Mouse (Mus musculus): ENCODE measurements at regions not wholly inside any gene's neighbourhood (a gene's known extent, or its start where the extent isn't known, plus 50 kb on each side); places are given as distances from the start of the nearest gene placed in this dataset.

DNA sequence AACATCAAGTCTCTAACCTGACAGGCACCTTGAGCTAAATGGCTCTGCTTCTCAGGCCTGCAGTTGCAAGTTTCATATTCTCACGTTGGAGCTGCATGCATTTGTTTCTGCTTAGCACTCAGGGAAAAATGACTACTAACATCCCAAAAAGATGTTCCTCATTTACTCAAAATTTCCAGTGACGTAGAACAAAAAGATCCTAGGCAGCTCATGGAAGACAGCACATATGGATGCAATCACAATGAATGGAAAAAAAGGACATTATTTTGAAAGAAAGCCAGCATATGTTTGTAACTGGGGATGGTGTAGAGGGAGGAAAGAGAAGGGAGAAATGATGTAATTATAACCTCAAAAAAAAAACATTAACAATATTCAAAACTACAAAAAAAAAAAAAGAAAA, 751.2 kb upstream of the Fbxo33 start:
- no peak overlapping the region for H3K4me2 ChIP-seq (ENCODE audit: low read depth, severe bottlenecking)
- no peaks in the 10 kb centered on the region for H3K36me3 ChIP-seq (ENCODE audit: control insufficient read depth, insufficient read depth, low read length)
- H3K9me3 ChIP-seq (ENCODE audit: control insufficient read depth, low read length), result no peaks in the 10 kb centered on the region
- H3K27ac ChIP-seq (replicated peaks; ENCODE audit: low read depth, low read length), result no peak overlapping the region
- 25% methylated on average over 2 of the region's 2 CpGs for WGBS
- ATAC-seq (ENCODE audit: insufficient number of reproducible peaks, low FRiP score, low TSS enrichment, low read depth) (no peak), DNase-seq (ENCODE audit: low spot score) (no peak)
- H3K4me3 ChIP-seq (ENCODE audit: low read depth, low read length), result no peak overlapping the region
- H3K27me3 ChIP-seq (ENCODE audit: control insufficient read depth, insufficient read depth, low read length), result no peaks in the 10 kb centered on the region
- H3K9ac ChIP-seq (ENCODE audit: low read length), result no peak overlapping the region
- H3K4me1 ChIP-seq (ENCODE audit: control insufficient read depth, insufficient read depth, low read length), result no peaks in the 10 kb centered on the region

DNA sequence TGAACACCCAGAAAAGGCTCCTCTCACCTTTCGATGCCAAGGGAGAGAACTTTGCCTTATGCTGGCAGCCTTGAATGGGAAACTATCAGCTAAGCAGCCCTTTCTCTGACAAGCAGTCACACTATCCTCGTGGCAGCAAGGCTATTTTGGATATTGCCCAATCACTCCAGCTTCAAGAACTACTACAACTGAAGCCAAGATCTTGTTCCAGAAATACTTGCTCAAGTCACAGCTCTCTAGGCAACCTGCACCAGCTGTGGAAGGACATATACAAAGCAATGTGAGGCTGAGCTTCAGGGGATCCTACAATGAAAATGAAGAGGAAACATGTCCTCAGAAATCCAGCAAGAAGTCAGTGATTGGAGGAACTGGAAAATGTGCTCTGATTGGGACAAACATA, 750.4 kb upstream of the Fbxo33 start:
- H3K27ac ChIP-seq (replicated peaks; ENCODE audit: low read depth, low read length), result no peak overlapping the region

DNA sequence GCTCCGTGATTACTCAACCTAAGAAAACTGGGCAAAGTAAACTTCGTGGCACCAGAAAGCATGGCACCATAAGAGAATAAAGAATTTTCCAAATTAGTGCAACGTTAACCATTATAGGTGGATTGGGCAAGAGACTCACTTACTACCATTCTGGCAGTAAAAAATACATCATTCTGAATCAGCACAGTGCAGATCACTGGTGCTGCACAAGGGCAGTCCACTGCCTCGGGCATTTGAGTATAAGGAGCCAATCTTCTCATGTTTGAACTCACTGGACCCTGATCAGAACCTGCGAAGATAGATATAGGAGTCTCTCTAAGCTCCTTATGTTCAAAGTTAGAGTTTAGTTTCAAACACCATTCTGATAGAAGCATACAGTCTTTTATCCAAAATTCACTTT, 747.7 kb upstream of the Fbxo33 start:
- 83% methylated on average over 5 of the region's 5 CpGs for WGBS
- Histone ChIP-seq H3K9ac (ENCODE audit: low read length) (no peak overlapping the region), H3K4me3 (ENCODE audit: low read depth, low read length) (no peak overlapping the region), H3K4me1 (ENCODE audit: control insufficient read depth, insufficient read depth, low read length) (no peaks in the 10 kb centered on the region), H3K4me2 (ENCODE audit: low read depth, severe bottlenecking) (no peak overlapping the region), H3K27me3 (ENCODE audit: control insufficient read depth, insufficient read depth, low read length) (no peaks in the 10 kb centered on the region), H3K9me3 (ENCODE audit: control insufficient read depth, low read length) (no peaks in the 10 kb centered on the region), H3K36me3 (ENCODE audit: control insufficient read depth, insufficient read depth, low read length) (no peaks in the 10 kb centered on the region), H3K27ac (replicated peaks; ENCODE audit: low read depth, low read length) (no peak overlapping the region)
- DNase-seq (ENCODE audit: low spot score) (no peak), ATAC-seq (ENCODE audit: insufficient number of reproducible peaks, low FRiP score, low TSS enrichment, low read depth) (no peak)

More for the DNA sequence above, 750.4 kb upstream of the Fbxo33 start:
- no peak overlapping the region for H3K4me3 ChIP-seq (ENCODE audit: low read depth, low read length)
- 78% methylated on average over 2 of the region's 2 CpGs for WGBS
- no peak overlapping the region for H3K9ac ChIP-seq (ENCODE audit: low read length)
- no peaks in the 10 kb centered on the region for H3K27me3 ChIP-seq (ENCODE audit: control insufficient read depth, insufficient read depth, low read length)
- no peak overlapping the region for H3K4me2 ChIP-seq (ENCODE audit: low read depth, severe bottlenecking)
- no peaks in the 10 kb centered on the region for H3K9me3 ChIP-seq (ENCODE audit: control insufficient read depth, low read length)
- ATAC-seq (ENCODE audit: insufficient number of reproducible peaks, low FRiP score, low TSS enrichment, low read depth), result no peak
- DNase-seq (ENCODE audit: low spot score), result no peak
- H3K36me3 ChIP-seq (ENCODE audit: control insufficient read depth, insufficient read depth, low read length), result no peaks in the 10 kb centered on the region
- no peaks in the 10 kb centered on the region for H3K4me1 ChIP-seq (ENCODE audit: control insufficient read depth, insufficient read depth, low read length)

DNA sequence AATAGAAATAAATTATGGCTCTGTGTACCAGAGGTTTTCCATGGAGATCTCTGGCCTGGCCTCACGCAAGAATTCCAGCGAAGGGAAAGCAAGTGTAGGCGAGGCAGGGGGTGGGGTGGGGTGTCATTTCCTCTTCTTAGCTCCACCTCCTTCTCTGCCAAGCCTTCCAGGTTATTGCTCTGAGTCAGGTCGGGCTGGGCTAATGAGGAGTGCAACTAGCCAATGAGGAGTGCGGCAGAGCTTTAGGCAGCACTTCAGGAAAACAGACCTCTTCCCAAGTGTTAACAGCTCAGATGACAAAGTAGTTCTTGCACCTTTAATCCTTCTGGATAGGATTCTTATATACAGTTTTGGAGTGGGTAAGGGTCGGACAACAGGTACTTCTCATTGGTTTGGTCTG, 741.6 kb upstream of the Fbxo33 start:
- 39% methylated on average over 6 of the region's 6 CpGs for WGBS
- no peak overlapping the region for H3K9ac ChIP-seq (ENCODE audit: low read length)
- H3K4me2 ChIP-seq (ENCODE audit: low read depth, severe bottlenecking), result no peak overlapping the region
- H3K36me3 ChIP-seq (ENCODE audit: control insufficient read depth, insufficient read depth, low read length), result no peaks in the 10 kb centered on the region
- no peaks in the 10 kb centered on the region for H3K4me1 ChIP-seq (ENCODE audit: control insufficient read depth, insufficient read depth, low read length)
- DNase-seq (ENCODE audit: low spot score) (peak; percentile 27), ATAC-seq (ENCODE audit: insufficient number of reproducible peaks, low FRiP score, low TSS enrichment, low read depth) (peak; percentile 79; the same call in 1 of the 2 replicates)
- no peak overlapping the region for H3K4me3 ChIP-seq (ENCODE audit: low read depth, low read length)
- no peaks in the 10 kb centered on the region for H3K27me3 ChIP-seq (ENCODE audit: control insufficient read depth, insufficient read depth, low read length)
- H3K27ac ChIP-seq (replicated peaks; ENCODE audit: low read depth, low read length), result no peak overlapping the region
- H3K9me3 ChIP-seq (ENCODE audit: control insufficient read depth, low read length), result no peaks in the 10 kb centered on the region

DNA sequence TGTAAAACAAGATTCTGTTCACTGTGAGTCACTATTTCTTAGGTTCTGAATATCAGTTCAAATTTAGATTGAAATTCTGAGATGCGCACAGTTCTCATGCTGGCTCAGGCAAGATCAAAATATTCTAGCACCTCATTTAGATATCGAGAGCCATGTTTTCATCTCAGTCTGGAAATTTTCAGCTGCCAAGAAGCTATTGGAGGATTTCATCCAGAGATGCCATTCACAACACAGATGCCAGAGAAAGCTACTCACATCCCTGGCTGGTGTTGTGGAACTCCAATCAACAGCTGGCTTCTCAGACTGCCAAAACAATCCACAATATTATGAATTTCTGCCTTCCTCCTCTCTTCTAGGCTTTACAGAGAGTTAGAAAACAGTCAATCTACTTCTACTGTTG, 712.9 kb upstream of the Fbxo33 start:
- H3K4me1 ChIP-seq (ENCODE audit: control insufficient read depth, insufficient read depth, low read length), result no peaks in the 10 kb centered on the region
- no peak overlapping the region for H3K9ac ChIP-seq (ENCODE audit: low read length)
- ATAC-seq (ENCODE audit: insufficient number of reproducible peaks, low FRiP score, low TSS enrichment, low read depth) (no peak), DNase-seq (ENCODE audit: low spot score) (no peak)
- H3K9me3 ChIP-seq (ENCODE audit: control insufficient read depth, low read length), result no peaks in the 10 kb centered on the region
- H3K27me3 ChIP-seq (ENCODE audit: control insufficient read depth, insufficient read depth, low read length), result no peaks in the 10 kb centered on the region
- H3K4me3 ChIP-seq (ENCODE audit: low read depth, low read length), result no peak overlapping the region
- WGBS, result 94% methylated on average over 2 of the region's 2 CpGs
- H3K4me2 ChIP-seq (ENCODE audit: low read depth, severe bottlenecking), result no peak overlapping the region
- H3K27ac ChIP-seq (replicated peaks; ENCODE audit: low read depth, low read length), result no peak overlapping the region
- no peaks in the 10 kb centered on the region for H3K36me3 ChIP-seq (ENCODE audit: control insufficient read depth, insufficient read depth, low read length)

DNA sequence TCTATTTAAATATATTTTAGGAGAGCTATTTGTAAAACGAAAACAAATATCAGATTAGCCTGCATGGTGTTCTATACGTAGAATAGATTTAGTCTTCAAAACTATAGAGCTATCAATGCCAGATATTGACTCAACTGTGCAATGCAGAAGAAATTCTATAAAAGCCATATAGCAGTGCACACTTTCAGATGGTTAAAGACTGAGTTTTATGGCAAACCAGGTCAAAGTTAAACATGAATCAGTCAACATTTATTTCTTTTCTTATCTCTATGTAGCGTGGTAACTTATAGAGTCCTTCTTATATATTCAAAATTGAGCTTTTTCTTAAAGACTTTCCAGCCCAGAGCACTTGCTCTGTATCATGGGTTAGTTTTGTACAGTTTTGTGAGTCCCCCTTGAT, 705.5 kb upstream of the Fbxo33 start:
- Histone ChIP-seq H3K9ac (ENCODE audit: low read length) (no peak overlapping the region), H3K4me1 (ENCODE audit: control insufficient read depth, insufficient read depth, low read length) (no peaks in the 10 kb centered on the region), H3K4me2 (ENCODE audit: low read depth, severe bottlenecking) (no peak overlapping the region), H3K36me3 (ENCODE audit: control insufficient read depth, insufficient read depth, low read length) (no peaks in the 10 kb centered on the region), H3K27ac (replicated peaks; ENCODE audit: low read depth, low read length) (no peak overlapping the region), H3K27me3 (ENCODE audit: control insufficient read depth, insufficient read depth, low read length) (no peaks in the 10 kb centered on the region), H3K4me3 (ENCODE audit: low read depth, low read length) (no peak overlapping the region), H3K9me3 (ENCODE audit: control insufficient read depth, low read length) (no peaks in the 10 kb centered on the region)
- ATAC-seq (ENCODE audit: insufficient number of reproducible peaks, low FRiP score, low TSS enrichment, low read depth) (no peak), DNase-seq (ENCODE audit: low spot score) (no peak)
- WGBS, result 89% methylated on average over 3 of the region's 3 CpGs

DNA sequence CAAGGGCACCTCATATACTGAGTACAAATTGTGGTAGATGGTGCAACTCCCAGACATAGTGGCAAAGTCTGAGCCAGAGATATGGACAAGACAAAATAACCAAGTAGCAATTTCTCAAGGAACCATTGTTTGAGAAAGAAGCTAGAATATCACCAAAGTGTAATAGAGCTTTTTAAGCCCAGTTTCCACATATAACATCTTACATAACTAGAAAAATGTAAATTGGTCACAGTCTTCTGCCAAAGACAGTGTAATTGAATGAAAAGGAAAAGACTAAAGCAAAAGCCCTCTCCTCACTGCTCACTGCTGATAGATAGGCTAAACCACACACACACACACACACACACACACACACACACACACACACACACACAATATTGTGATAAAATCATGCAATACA, 679.4 kb upstream of the Fbxo33 start:
- Histone ChIP-seq H3K36me3 (ENCODE audit: control insufficient read depth, insufficient read depth, low read length) (no peaks in the 10 kb centered on the region), H3K9me3 (ENCODE audit: control insufficient read depth, low read length) (no peaks in the 10 kb centered on the region), H3K9ac (ENCODE audit: low read length) (no peak overlapping the region), H3K4me1 (ENCODE audit: control insufficient read depth, insufficient read depth, low read length) (no peaks in the 10 kb centered on the region), H3K4me3 (ENCODE audit: low read depth, low read length) (no peak overlapping the region), H3K4me2 (ENCODE audit: low read depth, severe bottlenecking) (no peak overlapping the region), H3K27ac (replicated peaks; ENCODE audit: low read depth, low read length) (no peak overlapping the region), H3K27me3 (ENCODE audit: control insufficient read depth, insufficient read depth, low read length) (no peaks in the 10 kb centered on the region)
- no peak for ATAC-seq (ENCODE audit: insufficient number of reproducible peaks, low FRiP score, low TSS enrichment, low read depth)
- no peak for DNase-seq (ENCODE audit: low spot score)

DNA sequence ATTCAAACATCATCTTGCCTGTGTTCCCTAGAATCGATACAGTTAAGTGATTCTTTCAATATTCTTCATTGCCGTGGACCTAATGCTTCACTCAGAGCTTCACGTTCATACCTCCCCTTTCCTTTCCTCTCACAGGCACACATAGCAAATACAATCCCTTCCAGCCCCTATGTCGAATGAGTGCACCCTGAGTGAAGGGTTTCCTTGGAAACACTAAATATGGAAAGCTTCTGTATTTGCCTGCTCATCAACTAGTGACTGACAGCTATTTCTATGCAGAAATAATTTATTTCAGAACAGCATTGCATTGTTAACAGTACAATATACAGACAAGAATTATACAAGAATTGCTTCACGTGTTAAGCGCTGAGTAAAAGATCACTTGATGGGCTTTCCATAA, 671.4 kb upstream of the Fbxo33 start:
- 89% methylated on average over 6 of the region's 6 CpGs for WGBS

More for the DNA sequence above, 671.4 kb upstream of the Fbxo33 start:
- H3K4me1 ChIP-seq (ENCODE audit: control insufficient read depth, insufficient read depth, low read length), result no peaks in the 10 kb centered on the region
- H3K9me3 ChIP-seq (ENCODE audit: control insufficient read depth, low read length), result no peaks in the 10 kb centered on the region
- ATAC-seq (ENCODE audit: insufficient number of reproducible peaks, low FRiP score, low TSS enrichment, low read depth) (no peak), DNase-seq (ENCODE audit: low spot score) (no peak)
- H3K4me3 ChIP-seq (ENCODE audit: low read depth, low read length), result no peak overlapping the region
- no peak overlapping the region for H3K27ac ChIP-seq (replicated peaks; ENCODE audit: low read depth, low read length)
- no peak overlapping the region for H3K9ac ChIP-seq (ENCODE audit: low read length)
- H3K27me3 ChIP-seq (ENCODE audit: control insufficient read depth, insufficient read depth, low read length), result no peaks in the 10 kb centered on the region
- no peaks in the 10 kb centered on the region for H3K36me3 ChIP-seq (ENCODE audit: control insufficient read depth, insufficient read depth, low read length)
- no peak overlapping the region for H3K4me2 ChIP-seq (ENCODE audit: low read depth, severe bottlenecking)

All from limb, embryonic 11.5 days (tissue).